ENCODE assay signal across 27 mouse cellular contexts in the genomic region with DNA sequence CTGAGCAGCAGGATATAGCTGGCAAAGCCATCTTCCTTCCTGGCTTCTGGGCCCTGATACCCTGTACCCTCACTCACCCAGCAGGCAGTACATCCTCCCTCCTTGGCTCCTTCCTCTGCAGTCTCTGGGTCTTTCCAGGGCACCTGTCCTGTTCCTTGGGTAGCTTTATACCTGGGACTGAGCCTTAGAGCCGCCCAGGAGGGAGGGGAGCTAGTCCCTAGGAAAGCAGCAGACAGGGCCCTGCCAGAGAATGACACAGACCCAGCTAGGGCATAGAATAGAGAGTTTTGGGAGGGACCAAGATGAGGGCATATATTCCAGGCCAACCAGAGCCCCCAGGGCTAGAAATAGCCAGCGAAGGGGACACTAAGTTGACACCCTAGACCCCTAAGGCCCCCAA. TPM values are rescaled to one million over a fixed set of nuclear protein-coding genes. Genes with fewer than 3 reads are reported as not detected.
DNase-seq lines count a peak whose midpoint lies in the region; ATAC-seq lines count a peak whose summit lies in the region.
"Had no signal": no experiment of that assay in that cellular context is flagged by ENCODE, and none has a peak within 500 bp of the region (broad histone marks: within the 10 kb centered on the region; RNA-seq: fewer than 3 reads in every experiment).

No protein-coding gene starts in this region.

- no peak for DNase-seq in forebrain, embryonic 10.5 days (ENCODE audit: extremely low spot score, low spot score)
- peak; percentile 67 for DNase-seq in heart, embryonic 10.5 days (ENCODE audit: low spot score)
- no peak for DNase-seq in heart, postnatal 4 days
- DNase-seq in right cerebral cortex, postnatal 14 days, result no peak
- no peak for DNase-seq in frontal cortex, postnatal 36 days (ENCODE audit: low spot score in 2 of 2)
- DNase-seq: adrenal gland, adult 2 months; adrenal gland, postnatal 10 days; adrenal gland, postnatal 25 days; B cell, adult 2 months; cerebellum, adult 11 months; cerebellum, adult 18-20 months; cerebellum, adult 8-10 months; cerebellum, adult 9-11 months; cerebellum, postnatal 14 days; cerebellum, postnatal 36 days; embryo, embryonic 11 days; forebrain, postnatal 0 days had no signal

- H3K4me3 ChIP-seq in forebrain, embryonic 10.5 days, result no peak overlapping the region
- H3K4me3 ChIP-seq in forebrain, embryonic 13.5 days, result no peak overlapping the region
- no peak overlapping the region for H3K4me3 ChIP-seq in heart, embryonic 10.5 days
- no peak overlapping the region for H3K4me3 ChIP-seq in embryonic facial prominence, embryonic 13.5 days
- H3K4me3 ChIP-seq: embryonic facial prominence, embryonic 12.5 days; forebrain, embryonic 12.5 days; forebrain, embryonic 15.5 days had no signal

- H3K9ac ChIP-seq in forebrain, embryonic 13.5 days, result no peak overlapping the region
- H3K9ac ChIP-seq in embryonic facial prominence, embryonic 13.5 days, result 0 out of 2 replicates have a peak overlapping the region, but pooled peaks have one; percentile 46
- H3K9ac ChIP-seq: embryonic facial prominence, embryonic 12.5 days; forebrain, embryonic 12.5 days; forebrain, embryonic 15.5 days; forebrain, postnatal 0 days had no signal

- H3K9me3 ChIP-seq in forebrain, embryonic 10.5 days, result no peaks in the 10 kb centered on the region
- no peaks in the 10 kb centered on the region for H3K9me3 ChIP-seq in forebrain, embryonic 13.5 days (replicated peaks)
- H3K9me3 ChIP-seq in heart, embryonic 10.5 days, result no peaks in the 10 kb centered on the region
- H3K9me3 ChIP-seq in embryonic facial prominence, embryonic 13.5 days, result no peaks in the 10 kb centered on the region
- H3K9me3 ChIP-seq: embryonic facial prominence, embryonic 12.5 days; forebrain, embryonic 12.5 days; forebrain, embryonic 15.5 days had no signal

- H3K27me3 ChIP-seq in forebrain, embryonic 10.5 days (ENCODE audit: poor library complexity, severe bottlenecking), result no peaks in the 10 kb centered on the region
- no peaks in the 10 kb centered on the region for H3K27me3 ChIP-seq in forebrain, embryonic 13.5 days
- H3K27me3 ChIP-seq in heart, embryonic 10.5 days (ENCODE audit: insufficient read depth, poor library complexity, severe bottlenecking), result peaks cover 21% of the 10 kb centered on the region; the same call in 1 of the 2 replicates
- H3K27me3 ChIP-seq in embryonic facial prominence, embryonic 13.5 days, result no peaks in the 10 kb centered on the region
- H3K27me3 ChIP-seq: embryonic facial prominence, embryonic 12.5 days; forebrain, embryonic 12.5 days; forebrain, embryonic 15.5 days had no signal

- WGBS in forebrain, embryonic 10.5 days, result 48% methylated on average over 2 of the region's 2 CpGs
- WGBS in forebrain, embryonic 13.5 days, result 18% methylated on average over 2 of the region's 2 CpGs
- 44% methylated on average over 2 of the region's 2 CpGs for WGBS in heart, embryonic 10.5 days
- 38% methylated on average over 2 of the region's 2 CpGs for WGBS in embryonic facial prominence, embryonic 13.5 days

- H3K4me1 ChIP-seq in forebrain, embryonic 10.5 days, result peaks cover 16% of the 10 kb centered on the region
- H3K4me1 ChIP-seq in forebrain, embryonic 13.5 days, result no peaks in the 10 kb centered on the region
- no peaks in the 10 kb centered on the region for H3K4me1 ChIP-seq in heart, embryonic 10.5 days
- H3K4me1 ChIP-seq in embryonic facial prominence, embryonic 13.5 days, result no peaks in the 10 kb centered on the region
- H3K4me1 ChIP-seq: embryonic facial prominence, embryonic 12.5 days; forebrain, embryonic 12.5 days; forebrain, embryonic 15.5 days had no signal

- H3K4me2 ChIP-seq in forebrain, embryonic 13.5 days, result no peak overlapping the region
- H3K4me2 ChIP-seq in embryonic facial prominence, embryonic 13.5 days, result no peak overlapping the region
- H3K4me2 ChIP-seq: embryonic facial prominence, embryonic 12.5 days; forebrain, embryonic 12.5 days; forebrain, embryonic 15.5 days had no signal

- H3K27ac ChIP-seq in forebrain, embryonic 10.5 days, result peak overlapping the region; percentile 26; the same call in 1 of the 2 replicates
- H3K27ac ChIP-seq in forebrain, embryonic 13.5 days, result no peak overlapping the region
- no peak overlapping the region for H3K27ac ChIP-seq in heart, embryonic 10.5 days
- no peak overlapping the region for H3K27ac ChIP-seq in embryonic facial prominence, embryonic 13.5 days
- H3K27ac ChIP-seq: embryonic facial prominence, embryonic 12.5 days; forebrain, embryonic 12.5 days; forebrain, embryonic 15.5 days had no signal

- no peak for ATAC-seq in forebrain, embryonic 13.5 days
- ATAC-seq in embryonic facial prominence, embryonic 13.5 days (ENCODE audit: insufficient number of reproducible peaks, insufficient read depth, low FRiP score, low TSS enrichment, low read depth), result no peak
- ATAC-seq: CD4-positive, CD25-positive, alpha-beta regulatory T cell, adult 4 months; forebrain, embryonic 15.5 days; forebrain, postnatal 0 days had no signal

- no peaks in the 10 kb centered on the region for H3K36me3 ChIP-seq in forebrain, embryonic 10.5 days (replicated peaks)
- no peaks in the 10 kb centered on the region for H3K36me3 ChIP-seq in forebrain, embryonic 13.5 days (ENCODE audit: poor library complexity, severe bottlenecking)
- H3K36me3 ChIP-seq in heart, embryonic 10.5 days, result no peaks in the 10 kb centered on the region
- no peaks in the 10 kb centered on the region for H3K36me3 ChIP-seq in embryonic facial prominence, embryonic 13.5 days
- H3K36me3 ChIP-seq: embryonic facial prominence, embryonic 12.5 days; forebrain, embryonic 12.5 days; forebrain, embryonic 15.5 days had no signal

RNA-seq across cellular contexts. Expression of gene Ctf2, which starts 6.5 kb away (rescaled TPM):
- polyA plus RNA-seq in forebrain, embryonic 10.5 days (2016; fragmentation: Nextera tagmentation; extraction: Ambion mirVana), result 0.33 and 0.39 TPM in 2 replicates
- 0.19 and 0.36 TPM in 2 replicates for polyA plus RNA-seq in forebrain, embryonic 13.5 days (2015; fragmentation: Nextera tagmentation; extraction: Ambion mirVana)
- 0.26 TPM in 1 of 2 replicates, not detected in the other for polyA plus RNA-seq in heart, embryonic 10.5 days (2016; fragmentation: Nextera tagmentation; extraction: Ambion mirVana)
- total RNA-seq in heart, postnatal 4 days (2021), result not detected
- 0.60 and 0.69 TPM in 2 replicates for polyA plus RNA-seq in embryonic facial prominence, embryonic 13.5 days (2015; fragmentation: Nextera tagmentation; extraction: Ambion mirVana)
- total RNA-seq: adrenal gland, adult 2 months; adrenal gland, postnatal 10 days; adrenal gland, postnatal 25 days; adrenal gland, postnatal 4 days; CH12.LX; common myeloid progenitor, adult 5-6 weeks; forebrain, postnatal 0 days had no signal
- polyA plus RNA-seq: adrenal gland, adult 2 months; brain, embryonic 14.5 days; CD4-positive, CD25-positive, alpha-beta regulatory T cell, adult 4 months; forebrain, postnatal 0 days had no signal

RNA-seq across cellular contexts. Expression of gene Ctf1, which starts 13.0 kb away (rescaled TPM):
- 5.9 and 6.0 TPM in 2 replicates for polyA plus RNA-seq in forebrain, embryonic 10.5 days (2016; fragmentation: Nextera tagmentation; extraction: Ambion mirVana)
- polyA plus RNA-seq in forebrain, embryonic 13.5 days (2015; fragmentation: Nextera tagmentation; extraction: Ambion mirVana), result 3.8 and 4.4 TPM in 2 replicates
- polyA plus RNA-seq in heart, embryonic 10.5 days (2016; fragmentation: Nextera tagmentation; extraction: Ambion mirVana), result 3.4 and 6.5 TPM in 2 replicates
- total RNA-seq in heart, postnatal 4 days (2021), result 1 to 10 TPM; 3.4 to 4.0 TPM
- 29.8 and 32.6 TPM in 2 replicates for polyA plus RNA-seq in embryonic facial prominence, embryonic 13.5 days (2015; fragmentation: Nextera tagmentation; extraction: Ambion mirVana)
- total RNA-seq: CH12.LX had no signal
- polyA plus RNA-seq: CD4-positive, CD25-positive, alpha-beta regulatory T cell, adult 4 months had no signal

RNA-seq across cellular contexts. Expression of gene Bcl7c, which starts 16.8 kb away (rescaled TPM):
- 44.5 and 50.4 TPM in 2 replicates for polyA plus RNA-seq in forebrain, embryonic 10.5 days (2016; fragmentation: Nextera tagmentation; extraction: Ambion mirVana)
- polyA plus RNA-seq in forebrain, embryonic 13.5 days (2015; fragmentation: Nextera tagmentation; extraction: Ambion mirVana), result 36.6 and 40.8 TPM in 2 replicates
- polyA plus RNA-seq in heart, embryonic 10.5 days (2016; fragmentation: Nextera tagmentation; extraction: Ambion mirVana), result 32.3 and 59.4 TPM in 2 replicates
- total RNA-seq in heart, postnatal 4 days (2021), result 10 to 100 TPM; 67.6 to 71.1 TPM
- 78.0 and 96.8 TPM in 2 replicates for polyA plus RNA-seq in embryonic facial prominence, embryonic 13.5 days (2015; fragmentation: Nextera tagmentation; extraction: Ambion mirVana)

RNA-seq across cellular contexts. Expression of gene Fbxl19, which starts 18.9 kb away (rescaled TPM):
- 7.6 and 8.2 TPM in 2 replicates for polyA plus RNA-seq in forebrain, embryonic 10.5 days (2016; fragmentation: Nextera tagmentation; extraction: Ambion mirVana)
- polyA plus RNA-seq in forebrain, embryonic 13.5 days (2015; fragmentation: Nextera tagmentation; extraction: Ambion mirVana), result 7.7 and 9.6 TPM in 2 replicates
- 3.4 and 4.8 TPM in 2 replicates for polyA plus RNA-seq in heart, embryonic 10.5 days (2016; fragmentation: Nextera tagmentation; extraction: Ambion mirVana)
- total RNA-seq in heart, postnatal 4 days (2021), result 1 to 10 TPM; 6.0 TPM
- polyA plus RNA-seq in embryonic facial prominence, embryonic 13.5 days (2015; fragmentation: Nextera tagmentation; extraction: Ambion mirVana), result 7.5 and 8.7 TPM in 2 replicates

RNA-seq across cellular contexts. Expression of gene Orai3, which starts 44.1 kb away (rescaled TPM):
- polyA plus RNA-seq in forebrain, embryonic 10.5 days (2016; fragmentation: Nextera tagmentation; extraction: Ambion mirVana), result 8.4 and 9.8 TPM in 2 replicates
- polyA plus RNA-seq in forebrain, embryonic 13.5 days (2015; fragmentation: Nextera tagmentation; extraction: Ambion mirVana), result 4.8 and 5.4 TPM in 2 replicates
- polyA plus RNA-seq in heart, embryonic 10.5 days (2016; fragmentation: Nextera tagmentation; extraction: Ambion mirVana), result 12.9 and 19.8 TPM in 2 replicates
- total RNA-seq in heart, postnatal 4 days (2021), result 10 to 100 TPM; 14.7 to 14.8 TPM
- polyA plus RNA-seq in embryonic facial prominence, embryonic 13.5 days (2015; fragmentation: Nextera tagmentation; extraction: Ambion mirVana), result 16.4 and 19.0 TPM in 2 replicates
